Mouse (Mus musculus): ENCODE measurements at regions not wholly inside any gene's neighbourhood (a gene's known extent, or its start where the extent isn't known, plus 50 kb on each side); places are given as distances from the start of the nearest gene placed in this dataset.
"Not testable (repeated sequence)": the region's sequence is repeated elsewhere in the genome, so short reads cannot be mapped to it uniquely, and the experiment has no call there.

- DNase-seq (ENCODE audit: low spot score in 2 of 2): no peak
These were observed 708.6 kb upstream of the Mms22l start for GRCm38 (mm10) chr4:23787417-23788204.

GRCm38 (mm10) chr4:23823516-23823915 lies 672.7 kb upstream of the Mms22l start:
- no peak for DNase-seq (ENCODE audit: low spot score in 2 of 2)

DNA sequence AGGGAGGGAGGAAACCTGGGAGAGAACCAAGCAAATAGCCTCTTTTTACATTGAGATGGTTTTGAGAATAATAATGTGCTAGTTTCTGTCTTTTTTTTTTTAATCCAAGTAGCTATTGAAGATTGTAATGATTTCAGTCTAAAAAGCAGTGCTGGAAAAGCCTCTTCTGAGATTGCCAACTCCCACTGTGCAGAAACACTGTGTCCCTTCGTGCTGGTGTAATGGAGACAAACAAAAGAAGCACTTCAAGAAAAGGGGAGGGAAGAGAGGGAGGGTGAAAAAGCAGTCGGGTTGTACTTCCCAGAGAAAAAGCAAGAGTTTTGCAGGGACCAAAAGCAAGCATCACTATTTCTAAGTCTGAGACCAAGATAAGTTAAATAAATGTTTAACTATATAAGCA lies 669.4 kb upstream of the Mms22l start:
- DNase-seq (ENCODE audit: low spot score in 2 of 2): peak in 1 of 2 experiments; percentile 9

DNA sequence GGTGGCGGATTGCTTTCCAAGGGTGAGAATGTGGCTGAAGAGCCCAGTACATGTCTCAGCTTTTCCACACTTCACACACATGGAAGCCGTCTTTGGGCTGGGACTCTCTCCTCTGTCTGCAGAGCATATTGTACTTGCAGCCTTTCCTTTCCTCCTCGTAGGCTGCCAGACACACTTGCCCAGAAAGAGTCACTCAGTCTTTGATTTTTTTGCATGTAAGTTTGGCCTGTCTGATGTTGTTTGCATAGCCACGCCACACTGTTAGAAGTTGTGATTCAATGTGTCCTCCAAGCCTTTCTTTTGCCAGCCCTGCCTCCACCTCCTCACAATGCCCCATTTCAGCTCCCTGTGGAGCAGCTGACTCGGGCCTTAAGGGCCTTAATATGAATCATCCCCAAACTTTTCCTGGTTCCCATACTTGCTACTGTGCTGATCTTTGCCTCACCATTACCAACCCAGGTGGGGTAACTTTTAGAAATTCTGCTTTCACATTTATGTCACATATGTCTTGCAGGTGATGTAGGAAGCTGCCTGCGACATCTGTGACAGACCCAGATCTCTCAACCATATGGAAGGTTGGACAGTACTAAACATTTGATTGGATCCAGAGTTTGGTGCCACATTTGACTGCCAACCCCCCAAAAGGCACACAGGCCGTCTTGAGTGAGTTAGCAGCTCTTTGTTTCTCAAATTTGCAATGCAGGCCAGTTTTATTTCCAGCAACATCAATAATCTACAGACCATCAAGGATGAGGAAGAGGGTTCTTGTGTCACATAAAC lies 663.7 kb upstream of the Mms22l start:
- DNase-seq (ENCODE audit: low spot score in 2 of 2): no peak

DNA sequence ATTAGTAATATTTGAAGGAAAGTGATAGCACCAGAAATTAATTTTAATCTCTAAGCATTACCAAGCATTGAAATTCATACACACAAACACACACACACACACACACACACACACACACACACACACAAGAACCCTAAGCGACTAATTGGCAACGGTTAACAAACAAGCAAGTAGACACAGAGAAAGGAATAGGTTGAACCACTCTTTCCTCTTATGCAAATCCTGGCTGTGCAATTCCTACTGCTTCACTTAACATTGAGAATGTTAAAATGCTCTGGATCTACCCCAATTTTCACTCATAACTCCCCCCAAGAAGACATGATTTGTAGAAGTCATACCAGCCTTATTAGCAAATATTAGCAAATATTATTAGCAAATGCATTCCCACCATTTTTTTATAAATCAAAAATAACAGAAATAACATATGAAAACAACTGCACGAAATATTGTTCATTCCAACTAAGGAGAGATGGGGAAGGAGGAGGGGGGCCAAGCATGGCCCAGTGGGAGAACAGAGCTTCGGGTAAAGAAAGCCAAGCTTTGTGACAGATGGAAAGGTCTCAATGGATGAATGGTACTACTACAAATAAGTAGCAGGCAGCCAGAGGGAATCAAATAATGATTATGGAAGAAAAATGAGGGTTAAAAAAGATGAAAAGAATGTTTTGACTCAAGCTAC lies 652.5 kb upstream of the Mms22l start:
- no peak for DNase-seq (ENCODE audit: low spot score in 2 of 2)

GRCm38 (mm10) chr4:23844288-23844971 lies 651.8 kb upstream of the Mms22l start:
- DNase-seq (ENCODE audit: low spot score in 2 of 2): no peak

DNA sequence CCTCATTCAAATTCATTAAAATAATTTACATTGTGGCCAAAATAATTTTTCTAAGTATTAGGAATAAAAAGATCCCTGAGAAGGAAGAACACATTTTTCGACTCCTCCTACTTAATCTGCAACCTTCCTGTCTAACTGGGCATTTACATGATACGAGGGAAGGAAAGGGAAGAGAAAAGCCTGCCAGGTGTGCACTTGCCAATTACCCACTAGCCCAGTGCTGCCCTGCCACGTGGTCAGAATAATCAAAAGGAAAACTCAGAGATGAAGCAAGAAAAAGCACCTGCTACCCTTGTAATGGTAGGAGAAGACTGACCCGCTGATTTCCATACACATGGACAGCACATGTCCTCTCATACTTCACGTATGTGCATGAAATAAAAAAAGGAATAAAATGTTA lies 651.0 kb upstream of the Mms22l start:
- no peak for DNase-seq (ENCODE audit: low spot score in 2 of 2)

DNA sequence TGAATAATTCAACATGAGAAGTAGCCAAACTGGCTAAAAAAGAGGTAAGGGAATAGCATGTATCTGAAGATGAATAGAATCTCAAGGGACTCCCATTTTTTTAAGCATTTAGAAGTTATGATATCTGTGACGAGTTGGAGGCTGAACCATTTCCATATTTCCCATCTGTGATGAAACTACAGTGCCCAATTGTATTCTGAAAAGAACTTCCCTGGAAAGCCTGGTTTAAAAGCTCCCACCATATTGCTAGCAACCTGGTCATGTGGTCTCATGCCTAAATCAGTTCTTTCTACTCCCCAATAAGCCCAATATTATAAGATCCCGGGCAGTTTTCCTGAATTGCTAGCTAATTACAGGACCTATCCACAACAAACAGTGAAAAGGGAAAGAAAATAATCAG lies 645.6 kb upstream of the Mms22l start:
- no peak for DNase-seq (ENCODE audit: low spot score in 2 of 2)

DNA sequence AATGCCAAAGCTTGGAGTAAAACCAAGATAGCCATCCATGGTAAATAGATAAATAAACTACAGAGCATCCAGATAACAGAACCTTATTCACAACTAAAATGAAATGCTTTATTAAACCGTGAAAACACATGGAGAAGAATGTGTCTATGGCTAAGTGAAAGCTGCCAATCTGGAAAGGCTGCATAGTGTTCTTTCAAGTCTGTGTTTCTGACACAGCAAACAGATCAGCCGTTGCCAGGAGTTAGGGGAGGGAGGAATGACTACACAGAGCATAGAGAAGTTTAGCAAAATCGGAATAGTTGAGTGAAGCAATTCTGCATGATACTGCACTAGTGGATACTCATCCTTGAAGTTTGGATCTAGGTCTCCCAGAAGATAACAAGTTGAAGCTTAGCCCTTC lies 633.8 kb upstream of the Mms22l start:
- DNase-seq (ENCODE audit: low spot score in 2 of 2): no peak

GRCm38 (mm10) chr4:23880007-23880406 lies 616.2 kb upstream of the Mms22l start:
- DNase-seq (ENCODE audit: low spot score in 2 of 2): no peak

GRCm38 (mm10) chr4:23913396-23913795 lies 582.9 kb upstream of the Mms22l start:
- DNase-seq (ENCODE audit: low spot score in 2 of 2): no peak

DNA sequence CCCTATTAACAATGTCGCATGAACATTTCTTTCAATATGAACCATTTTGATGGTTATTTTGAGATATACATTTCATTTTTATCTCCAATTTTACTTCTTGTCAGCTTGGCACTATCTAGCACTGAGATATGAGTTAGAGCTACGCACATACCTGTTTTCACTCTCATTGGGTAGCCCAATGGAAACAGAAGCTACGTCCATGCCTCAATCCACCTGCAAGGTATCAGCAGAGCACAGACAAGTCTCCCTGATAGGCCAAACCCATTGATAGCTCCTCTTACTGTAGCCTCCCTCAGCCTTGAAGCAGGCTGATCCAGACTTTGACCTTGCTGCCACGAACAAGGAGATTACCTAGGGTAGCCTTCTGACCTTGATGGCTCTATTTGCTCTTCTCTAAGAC lies 582.4 kb upstream of the Mms22l start:
- DNase-seq (ENCODE audit: low spot score in 2 of 2): no peak

- no peak for DNase-seq (ENCODE audit: low spot score in 2 of 2)
These were observed 581.8 kb upstream of the Mms22l start for GRCm38 (mm10) chr4:23914423-23914822.

- no peak for DNase-seq (ENCODE audit: low spot score in 2 of 2)
These were observed 574.7 kb upstream of the Mms22l start for GRCm38 (mm10) chr4:23921520-23921919.

- no peak for DNase-seq (ENCODE audit: low spot score in 2 of 2)
These were observed 542.1 kb upstream of the Mms22l start for GRCm38 (mm10) chr4:23954140-23954539.

GRCm38 (mm10) chr4:23982193-23982592 lies 514.1 kb upstream of the Mms22l start:
- not testable (repeated sequence) for DNase-seq (ENCODE audit: low spot score in 2 of 2)

DNA sequence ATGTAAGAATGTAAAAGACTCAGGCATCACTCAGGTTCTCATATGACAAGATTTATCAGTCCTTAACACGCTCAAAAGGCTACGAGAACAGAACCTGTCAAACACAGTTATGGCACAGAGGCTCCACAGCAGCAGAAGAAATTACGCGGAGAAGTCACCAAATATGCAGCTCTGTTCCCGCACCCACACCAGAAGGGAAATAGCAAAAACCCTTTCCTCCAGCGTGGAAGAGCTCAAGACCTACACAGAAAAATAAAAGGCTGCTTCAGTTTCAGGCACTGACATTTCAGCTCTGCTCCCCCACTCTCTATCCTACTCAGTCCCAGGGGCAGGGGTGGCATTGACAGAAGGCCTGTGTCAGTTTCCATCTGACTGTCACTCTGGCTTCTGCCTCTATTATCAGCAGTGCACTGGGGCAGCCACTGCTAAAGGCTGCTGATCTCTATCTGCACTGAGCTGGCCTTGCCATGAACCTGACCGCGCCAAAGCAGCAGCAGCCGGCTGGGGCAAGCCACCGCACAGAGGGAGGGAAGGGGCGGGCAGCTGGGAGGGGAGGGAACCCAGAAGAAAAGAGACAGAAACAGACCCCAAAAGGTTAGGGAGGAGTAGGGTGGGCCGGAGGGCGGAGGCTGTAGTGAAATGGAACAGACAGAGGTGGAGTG lies 513.3 kb upstream of the Mms22l start:
- DNase-seq (ENCODE audit: low spot score in 2 of 2): peak; percentile 5 to 12

- DNase-seq (ENCODE audit: low spot score in 2 of 2): peak in 1 of 2 experiments; percentile 8
These were observed 512.8 kb upstream of the Mms22l start for GRCm38 (mm10) chr4:23983452-23983805.

DNA sequence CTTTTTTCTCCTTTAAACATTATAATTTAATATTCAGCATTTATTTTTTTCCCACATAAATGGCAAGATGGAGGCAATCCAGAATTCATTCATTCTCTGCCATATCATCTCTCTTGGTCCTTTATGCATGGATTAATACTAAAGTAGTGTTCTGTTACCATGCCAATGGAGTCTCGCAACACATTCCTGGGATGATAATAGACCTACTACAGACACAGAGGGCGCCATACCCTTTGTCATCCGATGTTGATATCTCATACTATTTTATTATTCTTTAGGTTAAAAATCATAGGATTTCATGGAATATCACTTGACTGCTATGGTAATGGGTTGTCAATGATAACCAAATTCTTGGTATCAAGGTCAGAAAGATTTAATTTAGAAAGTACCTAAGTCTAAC lies 512.2 kb upstream of the Mms22l start:
- DNase-seq (ENCODE audit: low spot score in 2 of 2): no peak

- DNase-seq (ENCODE audit: low spot score in 2 of 2): no peak
These were observed 510.3 kb upstream of the Mms22l start for GRCm38 (mm10) chr4:23985956-23986355.

- DNase-seq (ENCODE audit: low spot score in 2 of 2): no peak
These were observed 502.4 kb upstream of the Mms22l start for GRCm38 (mm10) chr4:23993823-23994222.
